Mouse (Mus musculus): ENCODE measurements at regions not wholly inside any gene's neighbourhood (a gene's known extent, or its start where the extent isn't known, plus 50 kb on each side); places are given as distances from the start of the nearest gene placed in this dataset.

- TF ChIP-seq CTCF (IDR thresholded peaks at IDR 0.05; ENCODE audit: borderline replicate concordance, insufficient read depth, low read length) (no peak), POLR2A (IDR thresholded peaks at IDR 0.05; ENCODE audit: low read depth, low read length) (no peak)
Measured at GRCm38 (mm10) chr9:115407901-115408470, 97.8 kb upstream of the Stt3b start.

Data from embryonic fibroblast, embryonic 13.5 days (primary cell).